Mouse (Mus musculus): ENCODE data around the gene Gm49380.

The Gm49380 gene

DNA sequence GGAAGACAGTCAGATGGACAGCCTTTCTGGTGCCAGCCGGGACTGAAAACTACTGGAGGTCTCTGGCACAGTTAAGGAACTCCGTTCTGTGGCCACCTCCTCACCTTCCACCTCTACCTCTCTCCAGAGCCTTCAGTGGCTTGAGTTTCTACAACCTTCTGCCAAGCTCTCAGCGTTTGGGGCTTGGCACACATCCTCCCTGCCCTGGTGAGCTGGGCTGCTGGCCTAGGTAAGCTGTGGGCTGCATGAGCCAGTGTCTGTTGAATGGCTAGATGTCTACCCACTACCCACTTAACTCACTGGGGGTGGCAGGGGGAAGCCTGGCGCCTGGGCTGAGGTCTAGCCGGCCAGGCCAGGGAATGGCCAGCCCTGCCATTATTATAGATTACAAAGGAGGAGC lies 40.2 kb downstream of the Gm49380 start:
- no peak for DNase-seq

DNA sequence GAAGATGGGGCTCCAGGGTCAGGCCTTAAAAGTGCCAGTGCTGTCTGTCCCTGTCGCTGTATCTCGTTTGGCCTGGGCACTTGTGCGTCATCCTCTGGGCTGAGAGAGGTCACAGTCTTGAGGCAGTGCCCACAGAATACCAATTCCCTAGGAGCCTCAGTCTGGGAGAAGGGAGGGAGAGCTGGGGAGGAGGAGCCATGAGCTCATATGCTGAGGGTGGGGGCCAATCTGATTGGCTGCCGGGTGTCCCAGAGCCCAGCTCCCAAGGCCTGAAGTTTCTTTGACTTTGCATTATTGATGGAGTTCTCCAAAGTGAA lies 40.7 kb downstream of the Gm49380 start:
- no peak for DNase-seq

DNA sequence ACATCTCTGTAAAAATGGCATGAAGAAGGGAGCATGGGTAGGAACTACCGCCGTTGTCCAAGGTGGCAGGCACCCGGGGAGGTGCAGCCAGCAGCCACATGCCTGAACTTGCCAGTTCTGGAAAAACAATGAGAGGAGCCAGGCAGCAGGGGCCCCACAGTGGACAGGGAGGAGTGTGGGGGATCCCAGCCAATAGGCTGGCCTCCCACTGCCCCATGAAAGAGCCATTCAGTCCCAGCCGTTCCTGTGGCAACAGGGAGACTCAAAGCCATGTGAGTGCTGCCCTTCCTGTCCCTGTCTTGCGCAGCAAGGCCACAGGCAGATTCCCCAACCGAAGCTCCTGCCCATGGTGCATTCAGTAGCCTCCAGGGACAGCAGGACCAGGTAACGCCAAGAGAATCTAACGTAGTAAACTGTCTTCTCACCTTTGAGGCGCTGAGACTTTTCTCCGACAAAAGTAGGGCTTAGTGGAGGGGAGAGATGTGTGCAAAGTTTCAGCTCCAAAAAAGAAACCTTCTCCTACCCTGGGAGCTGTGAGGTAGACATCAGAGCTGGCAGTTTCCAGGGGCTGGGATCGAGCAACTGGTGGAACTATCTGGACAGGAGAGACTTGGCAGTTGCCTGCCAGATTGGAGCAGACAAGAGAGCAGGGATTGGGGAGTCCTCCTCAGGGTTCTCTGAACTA lies 41.2 kb downstream of the Gm49380 start:
- DNase-seq: no peak

DNA sequence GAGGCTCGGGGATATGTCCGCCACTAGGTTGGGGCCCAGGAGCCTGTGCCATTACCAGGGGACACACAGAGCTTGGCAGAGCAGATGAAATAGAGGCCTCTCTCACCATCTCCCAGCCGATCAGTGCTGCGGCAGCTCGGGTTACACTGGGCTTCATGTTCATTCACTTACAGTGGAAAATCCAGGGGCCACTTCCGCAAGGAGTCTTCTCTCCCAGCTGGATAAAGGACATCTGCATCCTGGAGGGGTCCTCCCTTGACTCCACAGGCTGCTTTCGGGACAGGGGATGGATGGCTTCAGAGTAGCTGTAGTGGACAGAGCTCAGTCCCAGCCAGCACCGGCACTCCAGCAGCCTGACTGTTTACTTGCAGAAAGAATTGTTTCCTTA lies 42.5 kb downstream of the Gm49380 start:
- no peak for DNase-seq

DNA sequence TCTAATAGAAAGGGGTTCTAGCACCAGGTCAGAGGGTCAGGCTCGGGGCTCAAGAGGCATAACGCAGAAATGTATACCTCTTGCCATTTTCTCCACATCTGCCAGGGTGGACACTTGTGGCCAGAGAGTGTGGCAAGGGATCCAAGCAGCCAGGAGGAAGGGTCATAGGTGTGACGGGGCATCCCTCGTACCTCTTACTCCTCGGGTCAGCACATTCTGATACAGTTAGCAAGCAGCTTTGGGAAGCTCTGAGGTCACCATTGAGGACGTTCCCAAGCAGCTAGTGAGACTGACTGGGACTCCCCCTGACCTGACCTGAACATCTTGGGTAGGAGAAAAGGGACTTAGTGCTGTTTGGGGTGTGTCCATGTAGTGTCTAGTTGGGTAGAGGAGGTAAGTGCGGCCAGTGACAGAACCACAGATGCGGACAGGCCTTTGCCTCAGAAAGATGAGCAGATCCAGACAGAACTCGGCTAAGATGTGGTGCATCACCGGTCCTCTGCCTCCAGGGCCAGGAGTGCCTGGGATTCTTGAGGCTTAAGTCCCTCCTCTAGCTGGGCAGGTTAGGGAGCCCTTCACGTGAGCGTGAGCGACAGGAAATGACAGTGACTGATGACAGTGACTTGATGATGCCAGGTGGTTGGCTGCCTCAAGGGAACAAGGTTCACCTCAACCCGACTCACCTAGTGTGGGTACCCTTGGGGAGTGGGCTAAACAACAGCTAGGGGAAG lies 43.0 kb downstream of the Gm49380 start:
- no peak for DNase-seq

DNA sequence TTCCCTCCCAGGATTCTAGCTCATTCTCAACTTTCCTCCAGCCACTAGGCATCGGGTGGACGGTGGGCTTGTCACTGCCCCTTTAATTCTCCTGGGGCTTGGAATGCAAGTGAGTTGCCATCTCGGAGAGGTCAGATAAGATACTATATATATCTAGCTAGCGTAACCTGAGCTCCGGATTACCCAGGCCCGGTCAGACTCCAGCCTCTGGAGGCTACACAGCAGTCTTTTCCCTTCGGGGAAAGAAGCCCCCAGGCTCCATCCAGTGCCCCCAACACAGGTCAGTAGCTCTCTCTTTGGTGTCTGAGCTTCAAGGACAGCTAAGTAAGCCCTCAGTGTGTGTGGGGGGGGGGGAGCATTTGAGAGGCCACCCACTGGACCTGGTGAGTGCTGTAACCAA lies 44.0 kb downstream of the Gm49380 start:
- DNase-seq: no peak

DNA sequence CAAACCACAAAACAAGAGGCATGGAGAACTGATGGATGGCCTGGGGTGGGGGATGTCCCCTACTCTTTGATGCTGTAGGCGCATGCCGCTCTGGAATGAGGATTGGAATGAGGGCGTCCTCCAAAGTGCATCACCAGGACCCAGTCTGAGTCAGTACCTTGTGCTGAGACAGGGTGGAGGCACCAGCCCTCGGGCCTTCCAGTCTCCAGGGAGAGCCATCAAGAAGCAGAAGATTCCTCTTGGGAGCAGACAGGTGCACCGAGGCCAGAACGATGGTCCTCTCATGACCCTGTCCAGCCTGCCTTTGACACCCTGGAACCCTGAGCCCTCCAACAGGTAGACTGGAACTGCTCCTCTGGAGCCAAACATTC lies 45.4 kb downstream of the Gm49380 start:
- DNase-seq: no peak

DNA sequence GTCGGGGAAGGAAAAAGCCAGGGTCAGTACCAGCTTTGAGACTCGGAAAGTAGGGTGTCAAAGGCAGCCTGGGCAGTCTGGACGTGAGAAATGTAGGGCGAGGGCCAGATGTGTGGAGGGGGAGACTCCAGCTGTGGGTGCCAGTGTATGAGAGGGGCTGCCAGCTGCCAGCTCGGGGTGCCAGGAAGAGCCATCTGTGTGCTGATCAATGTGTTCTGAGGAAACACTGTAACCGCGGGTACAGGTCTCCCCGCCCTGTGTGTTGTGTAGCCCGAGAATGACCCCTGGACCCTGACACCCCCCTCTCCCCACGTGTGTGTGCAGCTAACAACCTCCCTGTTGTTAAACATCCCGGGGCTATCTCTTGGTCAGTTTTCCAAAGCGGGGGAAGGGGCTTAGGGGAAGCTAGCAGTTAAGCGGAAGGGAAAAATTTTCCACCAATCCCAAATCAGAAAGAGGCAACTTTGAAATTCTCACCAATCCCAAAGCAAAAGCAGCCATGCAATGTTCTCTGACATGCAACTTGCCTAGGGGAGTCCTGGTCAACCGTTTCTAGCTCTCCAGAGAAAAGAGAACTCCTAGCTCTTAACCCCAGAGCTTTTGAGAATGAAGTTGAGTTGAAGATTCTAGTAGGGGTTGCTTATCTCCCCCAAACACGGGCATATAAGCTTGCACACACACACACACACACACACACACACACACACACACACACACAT lies 45.9 kb downstream of the Gm49380 start:
- DNase-seq: no peak

DNA sequence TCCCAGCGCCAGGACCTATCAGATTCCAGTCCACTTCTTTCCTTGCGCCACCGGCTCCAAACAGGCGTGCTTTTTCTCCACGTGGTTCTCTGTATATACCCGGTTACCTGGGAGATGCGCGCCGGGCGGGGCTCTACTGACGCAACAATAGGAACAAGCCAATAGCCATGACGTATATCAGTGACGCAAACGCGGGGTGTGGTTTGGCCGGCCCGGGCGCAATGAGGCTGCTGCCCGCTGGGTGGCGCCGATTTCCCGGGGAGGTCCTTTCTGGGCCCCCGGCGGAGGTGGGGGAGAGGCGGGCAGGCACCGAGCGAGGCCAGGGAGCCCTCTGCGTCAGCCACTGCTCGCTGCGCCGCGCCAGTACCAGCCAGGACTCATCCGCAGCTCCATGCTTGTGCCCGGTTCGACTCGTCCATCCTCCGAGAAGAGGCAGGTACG lies 46.5 kb downstream of the Gm49380 start, which contains the start of gene Usp2:
Usp2 (plus strand) TSS at position 237 of the 441 bp plus-strand sequence.
- peak; percentile 100 for DNase-seq

DNA sequence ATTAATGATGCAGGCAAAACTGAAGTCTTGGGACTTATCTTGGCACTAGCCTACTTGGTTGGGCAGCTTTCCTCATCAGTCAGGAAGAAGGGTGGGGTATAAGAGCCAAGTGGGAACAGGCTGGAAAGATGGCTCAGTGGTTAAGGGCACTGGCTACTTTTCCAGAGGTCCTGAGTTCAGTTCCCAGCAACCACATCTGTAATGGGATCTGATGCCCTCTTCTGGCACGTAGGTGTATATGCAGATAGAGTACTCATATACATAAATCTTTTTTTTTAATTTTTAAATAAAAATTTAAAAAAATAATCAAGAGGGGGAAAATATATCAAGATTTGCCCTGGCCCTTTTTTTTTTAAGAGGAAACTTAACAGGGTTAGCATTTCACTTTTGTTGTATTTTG lies 48.1 kb downstream of the Gm49380 start:
- no peak for DNase-seq

DNA sequence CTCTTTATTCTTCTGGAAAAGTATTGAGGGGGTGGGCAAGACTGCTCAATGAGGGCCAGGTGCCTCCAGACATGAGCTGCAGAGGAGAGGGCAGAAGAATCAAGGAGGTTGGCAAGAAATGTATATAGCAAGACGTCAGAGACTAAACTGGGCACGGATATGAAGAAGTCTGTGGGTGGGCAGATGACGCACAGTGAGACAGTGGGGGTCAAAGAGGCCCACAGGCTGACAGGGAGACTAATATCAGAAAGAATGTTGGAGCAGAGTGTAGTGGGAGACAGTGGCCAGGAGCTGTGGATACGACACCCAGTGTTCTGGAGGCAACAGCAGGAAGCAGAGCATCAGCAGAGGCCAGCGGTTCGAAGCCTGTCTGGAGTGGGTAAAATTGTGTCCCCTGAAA lies 54.7 kb downstream of the Gm49380 start:
- no peak for DNase-seq

DNA sequence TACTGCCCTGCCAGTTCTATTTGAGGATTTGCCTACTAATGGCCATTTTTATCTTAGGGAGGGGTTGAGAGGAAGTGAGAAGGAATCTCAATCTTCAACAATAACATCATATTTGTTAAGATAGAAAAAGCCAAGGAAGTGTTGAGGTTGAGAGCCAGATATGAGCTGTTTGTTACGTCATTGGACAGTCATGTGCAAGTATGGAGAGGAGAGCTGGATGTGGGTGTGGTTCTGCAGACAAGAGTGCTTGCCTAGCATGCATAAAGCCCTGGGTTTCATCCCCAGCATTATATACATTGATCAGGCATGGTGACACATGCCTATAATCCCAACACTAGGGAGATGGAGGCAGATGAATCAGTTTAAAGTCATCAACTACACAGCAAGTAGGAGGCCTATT lies 59.4 kb downstream of the Gm49380 start:
- DNase-seq: no peak

DNA sequence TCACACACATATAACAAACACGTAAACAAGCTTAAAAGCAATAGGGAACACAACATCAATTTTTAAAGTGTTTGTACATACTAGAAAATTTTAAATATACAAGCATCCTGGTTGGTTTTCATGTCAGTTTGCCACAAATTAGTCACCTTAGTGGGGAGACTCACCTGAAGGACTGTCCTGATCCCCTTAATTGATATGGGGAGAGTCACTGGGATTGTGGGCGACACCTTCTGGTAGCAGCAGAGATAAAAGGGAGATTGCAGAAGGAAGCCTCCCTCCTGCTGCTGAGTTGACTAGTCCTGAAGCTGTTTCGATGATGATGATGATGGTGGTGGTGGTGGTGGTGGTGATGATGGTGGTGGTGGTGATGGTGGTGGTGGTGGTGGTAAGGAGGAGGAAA lies 60.4 kb downstream of the Gm49380 start:
- DNase-seq: no peak

DNA sequence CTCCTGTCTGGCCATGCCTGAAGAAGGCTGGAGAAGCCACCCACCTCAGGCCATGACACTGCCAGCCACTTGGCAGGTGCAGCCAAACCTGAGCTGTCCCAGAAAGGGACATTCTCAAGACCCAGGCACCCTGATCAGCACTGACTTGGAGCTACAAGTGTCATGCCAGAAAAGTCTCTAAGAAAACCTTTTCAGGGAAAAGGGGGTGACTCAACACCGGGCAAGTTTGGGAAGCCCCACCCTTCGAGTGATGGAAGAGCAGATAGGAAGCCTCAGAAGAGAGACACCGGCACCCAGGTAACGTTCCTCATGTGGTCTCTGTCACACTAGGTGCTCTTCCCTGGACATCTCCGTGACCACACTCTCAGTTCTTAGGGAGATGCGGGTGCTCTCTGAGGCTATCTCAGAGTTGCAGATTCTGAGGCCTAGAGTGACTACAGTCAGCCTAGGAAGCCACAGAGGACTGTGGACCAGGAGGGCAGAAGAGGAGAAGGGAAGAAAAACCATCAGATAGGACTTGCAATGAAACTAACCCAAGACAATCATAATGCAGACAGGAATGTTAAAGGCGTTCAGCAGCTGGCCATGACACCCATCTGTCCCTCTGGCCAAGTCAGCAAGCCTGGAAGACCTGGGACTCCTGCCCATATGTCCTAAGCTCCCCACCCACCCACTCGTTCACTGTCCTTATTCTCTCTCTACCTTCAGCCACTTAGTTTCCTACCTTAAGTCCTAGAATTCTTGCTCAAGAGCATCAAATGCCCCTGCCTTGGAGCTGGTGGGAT lies 63.7 kb downstream of the Gm49380 start:
- no peak for DNase-seq

DNA sequence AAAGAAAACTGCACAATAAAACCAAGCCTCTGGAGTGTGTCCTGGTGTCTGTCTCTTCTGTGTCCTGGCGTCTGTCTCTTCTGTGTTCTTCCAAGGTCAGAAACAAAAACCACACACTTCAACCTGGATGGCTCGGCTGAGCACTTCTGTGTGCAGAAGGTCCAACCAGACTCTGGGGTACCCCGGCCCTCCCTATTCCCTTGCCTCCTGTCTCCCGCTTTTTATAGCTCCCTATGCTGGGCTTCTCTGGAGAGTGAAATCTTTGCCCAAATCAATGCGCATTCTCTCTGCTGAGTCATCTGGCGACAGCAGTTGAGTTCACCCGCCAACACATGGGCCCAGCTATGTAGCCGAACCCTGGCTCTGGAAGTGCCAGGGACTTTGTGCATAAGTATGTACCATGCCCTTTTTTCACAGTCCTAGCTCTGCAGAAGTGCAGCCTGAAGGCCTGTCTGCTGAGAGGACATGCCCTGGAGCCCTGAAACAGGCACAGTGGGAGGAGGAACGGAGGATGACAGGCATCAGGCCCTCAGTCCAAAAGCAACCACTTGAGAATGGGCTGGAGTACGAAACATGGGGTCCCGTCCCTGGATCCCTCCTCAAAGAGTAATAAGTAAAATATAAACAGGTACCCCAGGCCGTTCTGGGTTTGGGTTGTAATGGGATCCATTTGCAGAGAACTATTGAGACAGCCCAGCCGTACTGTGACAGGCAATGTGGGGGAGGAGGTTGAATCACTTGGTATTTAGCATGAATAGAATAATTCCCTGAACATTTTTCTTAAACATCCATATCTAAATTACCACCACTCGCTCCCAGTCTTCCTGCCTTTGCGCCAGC lies 64.5 kb downstream of the Gm49380 start:
- no peak for DNase-seq

DNA sequence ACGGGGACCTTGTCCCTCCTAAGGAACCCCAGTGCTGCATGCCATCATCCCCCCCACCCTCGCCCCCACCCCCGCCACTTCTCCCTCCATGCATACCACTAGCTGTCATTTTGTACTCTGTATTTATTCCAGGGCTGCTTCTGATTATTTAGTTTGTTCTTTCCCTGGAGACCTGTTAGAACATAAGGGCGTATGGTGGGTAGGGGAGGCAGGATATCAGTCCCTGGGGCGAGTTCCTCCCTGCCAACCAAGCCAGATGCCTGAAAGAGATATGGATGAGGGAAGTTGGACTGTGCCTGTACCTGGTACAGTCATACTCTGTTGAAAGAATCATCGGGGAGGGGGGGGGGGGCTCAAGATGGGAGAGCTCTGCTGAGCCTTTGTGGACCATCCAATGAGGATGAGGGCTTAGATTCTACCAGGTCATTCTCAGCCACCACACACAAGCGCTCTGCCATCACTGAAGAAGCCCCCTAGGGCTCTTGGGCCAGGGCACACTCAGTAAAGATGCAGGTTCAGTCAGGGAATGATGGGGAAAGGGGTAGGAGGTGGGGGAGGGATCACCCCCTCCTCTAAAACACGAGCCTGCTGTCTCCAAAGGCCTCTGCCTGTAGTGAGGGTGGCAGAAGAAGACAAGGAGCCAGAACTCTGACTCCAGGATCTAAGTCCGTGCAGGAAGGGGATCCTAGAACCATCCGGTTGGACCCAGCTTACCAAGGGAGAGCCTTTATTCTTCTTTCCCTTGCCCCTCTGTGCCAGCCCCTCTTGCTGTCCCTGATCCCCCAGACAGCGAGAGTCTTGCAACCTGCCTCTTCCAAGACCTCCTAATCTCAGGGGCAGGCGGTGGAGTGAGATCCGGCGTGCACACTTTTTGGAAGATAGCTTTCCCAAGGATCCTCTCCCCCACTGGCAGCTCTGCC lies 65.5 kb downstream of the Gm49380 start:
- no peak for DNase-seq

DNA sequence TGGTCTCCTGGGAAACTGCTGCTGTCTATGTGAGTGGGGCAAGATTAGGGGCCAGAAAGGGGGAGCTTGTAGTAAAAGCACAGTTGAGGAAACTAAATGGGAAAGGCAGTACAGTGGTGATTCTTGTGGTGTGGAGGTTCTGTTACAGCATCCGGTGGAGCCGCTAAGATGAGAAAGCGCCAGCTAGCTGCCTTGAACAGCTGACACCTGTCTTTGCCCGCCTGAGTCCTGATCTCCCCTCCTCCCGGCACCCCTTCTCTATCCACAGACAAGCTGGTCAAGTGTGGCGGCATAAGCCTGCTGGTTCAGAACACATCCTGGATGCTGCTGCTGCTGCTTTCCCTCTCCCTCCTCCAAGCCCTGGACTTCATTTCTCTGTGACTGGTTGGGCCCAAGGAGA lies 66.2 kb downstream of the Gm49380 start:
- no peak for DNase-seq

DNA sequence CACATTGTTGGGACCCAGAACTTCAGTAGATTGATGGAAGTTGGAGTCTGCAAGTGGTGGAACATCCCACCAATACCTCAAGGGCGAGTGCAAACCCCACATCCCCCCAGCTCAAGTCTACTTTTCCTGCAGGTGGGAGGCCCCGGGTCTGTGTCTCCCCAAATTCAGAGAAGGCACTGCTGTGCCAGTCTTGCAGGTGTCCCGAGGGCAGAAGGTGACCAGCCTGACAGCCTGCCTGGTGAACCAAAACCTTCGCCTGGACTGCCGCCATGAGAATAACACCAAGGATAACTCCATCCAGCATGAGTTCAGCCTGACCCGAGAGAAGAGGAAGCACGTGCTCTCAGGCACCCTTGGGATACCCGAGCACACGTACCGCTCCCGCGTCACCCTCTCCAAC lies 66.9 kb downstream of the Gm49380 start:
- DNase-seq: no peak

DNA sequence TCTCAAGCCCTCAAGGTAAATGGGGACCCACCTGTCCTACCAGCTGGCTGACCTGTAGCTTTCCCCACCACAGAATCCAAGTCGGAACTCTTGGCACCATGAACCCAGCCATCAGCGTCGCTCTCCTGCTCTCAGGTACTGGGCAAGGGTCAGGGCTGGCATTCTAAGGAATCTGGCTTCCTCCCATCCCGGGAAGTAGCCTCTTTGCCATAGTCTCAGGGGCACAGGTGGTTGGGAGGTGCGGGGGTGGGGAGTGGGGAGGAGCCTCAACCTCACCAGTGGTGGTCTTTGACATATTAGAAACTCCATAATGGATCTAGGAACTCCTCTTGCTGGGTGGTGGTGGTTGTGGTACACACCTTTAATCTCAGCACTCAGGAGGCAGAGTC lies 67.4 kb downstream of the Gm49380 start:
- no peak for DNase-seq

DNA sequence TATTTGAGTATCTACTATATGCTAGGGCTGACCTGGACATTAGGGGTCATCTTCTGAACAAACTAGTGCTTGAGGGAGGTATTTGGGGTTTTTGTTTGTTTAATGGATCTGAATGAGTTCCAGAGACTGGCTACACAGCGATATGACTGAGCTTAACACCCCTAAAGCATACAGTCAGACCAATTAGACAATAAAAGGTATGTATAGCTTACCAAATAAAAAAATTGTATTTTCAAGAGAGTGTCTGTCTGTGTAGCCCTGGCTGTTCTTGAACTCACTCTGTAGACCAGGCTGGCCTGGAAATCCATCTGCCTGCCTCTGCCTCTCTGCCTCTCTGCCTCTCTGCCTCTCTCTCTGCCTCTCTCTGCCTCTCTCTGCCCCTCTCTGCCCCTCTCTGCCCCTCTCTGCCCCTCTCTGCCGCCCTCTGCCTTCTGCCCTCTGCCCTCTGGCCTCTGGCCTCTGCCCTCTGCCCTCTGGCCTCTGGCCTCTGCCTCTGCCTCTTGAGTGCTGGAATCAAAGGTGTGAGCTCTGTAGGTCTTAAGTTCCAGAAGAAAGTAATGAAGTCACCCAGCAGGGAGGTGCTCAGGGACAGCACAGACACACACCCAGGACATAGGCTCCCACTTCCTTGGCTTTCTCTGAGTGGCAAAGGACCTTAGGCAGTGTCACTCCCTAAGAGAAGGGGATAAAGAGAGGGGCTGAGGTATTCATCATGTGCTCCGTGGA lies 68.0 kb downstream of the Gm49380 start:
- DNase-seq: no peak
